Mouse (Mus musculus): ENCODE results near the gene Prrg2.

DNA sequence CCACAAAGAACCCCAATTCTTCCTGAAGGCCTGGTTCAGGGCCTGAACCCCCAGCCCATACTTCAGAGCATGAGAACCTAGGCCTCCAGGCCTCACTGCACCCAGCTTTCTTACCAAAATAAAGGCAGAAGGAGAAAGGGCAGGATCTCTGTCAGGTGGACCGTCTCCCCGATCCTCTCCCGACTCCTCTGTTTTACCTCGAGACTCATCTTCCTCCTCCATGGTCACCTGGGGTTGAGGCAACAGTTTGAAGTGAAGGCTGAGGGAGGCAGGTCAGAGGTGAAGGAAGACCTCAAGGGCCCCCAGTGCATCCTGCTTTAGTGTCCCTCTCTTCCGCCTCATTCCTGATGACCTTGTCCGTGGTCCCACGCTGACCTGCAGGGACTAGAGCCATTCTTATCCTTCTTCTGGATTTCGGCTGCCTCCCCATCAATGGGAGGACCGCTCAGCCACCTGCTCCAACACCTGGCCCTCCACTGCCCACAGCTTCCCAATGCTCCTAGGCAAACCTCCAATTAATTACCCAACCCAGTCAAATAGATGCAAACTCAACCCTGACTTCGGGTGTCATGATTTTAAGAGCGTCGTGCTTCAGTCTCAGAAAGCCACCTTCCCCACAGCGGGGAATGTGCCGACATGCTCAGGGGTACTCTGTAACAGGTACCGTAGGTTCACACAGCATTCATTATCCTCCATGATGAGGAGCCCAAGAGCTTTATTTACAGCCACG lies 48.9 kb downstream of the Prrg2 start:
- no peak for TF ChIP-seq CTCF (IDR thresholded peaks at IDR 0.05; ENCODE audit: low read depth)
- TF ChIP-seq EP300 (IDR thresholded peaks at IDR 0.05; ENCODE audit: low read depth) = no peak

Data from liver, postnatal 0 days (tissue).